Mouse (Mus musculus) cerebellum, adult 2 months (tissue): ENCODE measurements at regions not wholly inside any gene's neighbourhood (a gene's known extent, or its start where the extent isn't known, plus 50 kb on each side); places are given as distances from the start of the nearest gene placed in this dataset.
"Not testable (repeated sequence)": the region's sequence is repeated elsewhere in the genome, so short reads cannot be mapped to it uniquely, and the experiment has no call there.

Experiments
- DNase-seq, 2 experiments: peaks; one replicate each; pipeline ENCODE4 v3.0.0; 2021
- H3K27ac ChIP-seq: fragments of 200-500 bp; 2 replicates; pipeline ENCODE4 v1.5.1; 2012; ENCODE audit warnings: low read length, control low read depth, inconsistent platforms; ENCODE audit not compliant: insufficient read depth
- H3K27me3 ChIP-seq: fragments of 200-500 bp; 2 replicates; pipeline ENCODE4 v1.6.1; 2012; ENCODE audit warnings: inconsistent platforms, mild to moderate bottlenecking, low read length, moderate library complexity; ENCODE audit not compliant: control insufficient read depth, insufficient read depth
- H3K4me1 ChIP-seq: fragments of 200-500 bp; 2 replicates; pipeline ENCODE4 v1.6.1; 2011; ENCODE audit warnings: low read length; ENCODE audit not compliant: control insufficient read depth, insufficient read depth
- H3K4me3 ChIP-seq: fragments of 200-500 bp; replicated peaks from 2 replicates; pipeline ENCODE3; 2011; ENCODE audit warnings: mild to moderate bottlenecking, low read depth, low read length, control low read depth; ENCODE audit not compliant: insufficient read depth
- CTCF ChIP-seq: fragments of 200-500 bp; IDR thresholded peaks from 2 replicates; pipeline ENCODE4 v1.5.1; 2011; ENCODE audit warnings: low read depth, mild to moderate bottlenecking, control low read depth, low read length, moderate library complexity, borderline replicate concordance; ENCODE audit not compliant: insufficient read depth
- POLR2A ChIP-seq: fragments of 200-500 bp; IDR thresholded peaks from 2 replicates; pipeline ENCODE4 v1.6.1; 2011; ENCODE audit warnings: low read length, control low read depth, borderline replicate concordance; ENCODE audit not compliant: insufficient read depth
- WGBS: fragments of 180-500 bp; shearing (Covaris S2); methylation state at CpG from one replicate; pipeline ENCODE4 v1.1.7; 2018; 5-methylcytosine and 5-hydroxymethylcytosine counted together

GRCm38 (mm10) chr9:91123208-91123607 lies 239.0 kb upstream of the Zic4 start:
- peak overlapping the region; percentile 67 for H3K27ac ChIP-seq
- WGBS, result 33% methylated on average over 7 of the region's 7 CpGs
- H3K4me1 ChIP-seq, result peaks cover 4% of the 10 kb centered on the region; the same call in 1 of the 2 replicates
- no peak for TF ChIP-seq CTCF
- no peak; the same call in 1 of the 2 replicates for TF ChIP-seq POLR2A
- DNase-seq, result peak; percentile 54 to 68
- H3K4me3 ChIP-seq, result no peak overlapping the region
- no peaks in the 10 kb centered on the region for H3K27me3 ChIP-seq

GRCm38 (mm10) chr9:91126630-91127245 lies 235.5 kb upstream of the Zic4 start:
- peak; percentile 84 to 93 for DNase-seq
- Histone ChIP-seq H3K4me1 (peaks cover 7% of the 10 kb centered on the region; the same call in 1 of the 2 replicates), H3K27ac (peak overlapping the region; percentile 87), H3K27me3 (no peaks in the 10 kb centered on the region), H3K4me3 (no peak overlapping the region)
- TF ChIP-seq POLR2A (peak; percentile 44; the same call in 1 of the 2 replicates), CTCF (no peak)
- WGBS, result 18% methylated on average over 8 of the region's 8 CpGs

GRCm38 (mm10) chr9:91128491-91128890 lies 233.7 kb upstream of the Zic4 start:
- H3K27ac ChIP-seq, H3K4me3 ChIP-seq, H3K27me3 ChIP-seq, DNase-seq: not testable (repeated sequence)
- WGBS, result 7% methylated on average over 2 of the region's 2 CpGs
- H3K4me1 ChIP-seq, result peaks cover 17% of the 10 kb centered on the region; the same call in 1 of the 2 replicates

- Histone ChIP-seq H3K27ac (peak overlapping the region; percentile 71), H3K27me3 (no peaks in the 10 kb centered on the region), H3K4me3 (no peak overlapping the region), H3K4me1 (peaks cover 17% of the 10 kb centered on the region; the same call in 1 of the 2 replicates)
- DNase-seq, result peak; percentile 59 to 64
- TF ChIP-seq CTCF (no peak), POLR2A (no peak)
- 8% methylated on average over 13 of the region's 13 CpGs for WGBS
Measured at GRCm38 (mm10) chr9:91130111-91130720, 232.0 kb upstream of the Zic4 start.

- DNase-seq, result peak in 1 of 2 experiments; percentile 46
- peak overlapping the region; percentile 74; the same call in 1 of the 2 replicates for H3K27ac ChIP-seq
- H3K4me3 ChIP-seq, result no peak overlapping the region
- 23% methylated on average over 7 of the region's 7 CpGs for WGBS
- peaks cover 21% of the 10 kb centered on the region; the same call in 1 of the 2 replicates for H3K4me1 ChIP-seq
- no peaks in the 10 kb centered on the region for H3K27me3 ChIP-seq
- TF ChIP-seq POLR2A (no peak), CTCF (no peak)
Measured at GRCm38 (mm10) chr9:91131415-91132255, 230.6 kb upstream of the Zic4 start.

- DNase-seq, result no peak
- TF ChIP-seq CTCF (no peak), POLR2A (no peak)
- 26% methylated on average over 1 of the region's 1 CpGs for WGBS
- no peak overlapping the region for H3K27ac ChIP-seq
- H3K27me3 ChIP-seq, result no peaks in the 10 kb centered on the region
- H3K4me1 ChIP-seq, result peaks cover 21% of the 10 kb centered on the region; the same call in 1 of the 2 replicates
- H3K4me3 ChIP-seq, result no peak overlapping the region
Measured at GRCm38 (mm10) chr9:91132531-91132930, 229.7 kb upstream of the Zic4 start.

- Histone ChIP-seq H3K4me1 (peaks cover 21% of the 10 kb centered on the region; the same call in 1 of the 2 replicates), H3K27me3 (no peaks in the 10 kb centered on the region), H3K27ac (peak overlapping the region; percentile 62; the same call in 1 of the 2 replicates), H3K4me3 (no peak overlapping the region)
- peak in 1 of 2 experiments; percentile 62 for DNase-seq
- TF ChIP-seq CTCF (no peak), POLR2A (no peak)
- 13% methylated on average over 3 of the region's 3 CpGs for WGBS
Measured at GRCm38 (mm10) chr9:91133256-91133920, 228.8 kb upstream of the Zic4 start.
